Mouse (Mus musculus) brain, embryonic 14.5 days (tissue): ENCODE data around the gene Telo2. TPM values are rescaled to one million over a fixed set of nuclear protein-coding genes. Genes with fewer than 3 reads are reported as not detected.
"Not testable (repeated sequence)": the region's sequence is repeated elsewhere in the genome, so short reads cannot be mapped to it uniquely, and the experiment has no call there.

Source experiments
- DNase-seq: peaks from one replicate; pipeline ENCODE4 v3.0.0-alpha.2; 2011; ENCODE audit warnings: low read depth
- CTCF ChIP-seq: fragments of 200-500 bp; IDR thresholded peaks from 2 replicates; pipeline ENCODE4 v1.5.1; 2012; ENCODE audit warnings: inconsistent platforms, mild to moderate bottlenecking, moderate library complexity, borderline replicate concordance; ENCODE audit not compliant: insufficient read depth, insufficient read length; ENCODE audit errors: extremely low read depth
- POLR2A ChIP-seq: fragments of 200-500 bp; IDR thresholded peaks from 2 replicates; pipeline ENCODE4 v1.6.1; 2012; ENCODE audit warnings: mild to moderate bottlenecking, inconsistent platforms, borderline replicate concordance; ENCODE audit not compliant: poor library complexity, insufficient read depth, insufficient read length, severe bottlenecking; ENCODE audit errors: extremely low read depth
- polyA plus RNA-seq: library from polyadenylated mRNA; depleted of rRNA; stranded (reverse); fragments of >200 nt; gene quantifications from 2 replicates; pipeline ENCODE4 v1.2.3, GENCODE M21; 2012; rRNA removed

The Telo2 gene
- polyA plus RNA-seq: 40.9 and 41.6 TPM in 2 replicates

GRCm38 (mm10) chr17:25115664-25116432 is at the start of gene Telo2:
Gene Telo2, minus strand, starts transcription at chr17:25115967.
- DNase-seq: peak; percentile 96
- TF ChIP-seq POLR2A (peak; percentile 70; the same call in 1 of the 2 replicates), CTCF (no peak)

- TF ChIP-seq POLR2A: no peak
- TF ChIP-seq CTCF: no peak
- no peak for DNase-seq
Measured at GRCm38 (mm10) chr17:25164770-25165169, 49.0 kb upstream of the Telo2 start.

- no peak for DNase-seq
- no peak for TF ChIP-seq POLR2A
- TF ChIP-seq CTCF: no peak
Measured at GRCm38 (mm10) chr17:25163387-25163786, 47.6 kb upstream of the Telo2 start.

DNA sequence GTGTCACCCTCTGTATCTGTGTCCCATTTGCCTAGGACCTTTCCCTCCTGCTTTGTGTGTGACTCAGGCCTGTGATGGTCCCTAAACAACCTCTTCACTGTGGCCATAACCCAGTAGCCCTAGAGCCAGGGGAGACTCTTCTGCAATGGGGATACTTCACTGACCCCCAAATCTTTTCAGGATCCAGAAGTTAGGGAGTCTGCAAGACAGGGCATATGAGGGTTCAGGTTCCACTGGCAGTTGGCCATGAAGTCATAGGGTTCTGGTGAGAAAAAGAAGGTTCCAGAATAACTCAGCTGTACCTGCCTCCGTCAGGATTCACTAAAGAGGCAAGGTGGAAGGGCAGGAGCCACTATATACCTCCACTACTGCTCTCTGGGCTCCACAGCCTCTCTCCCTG is 46.4 kb upstream of the Telo2 start, which contains the start of gene Ccdc154:
Gene Ccdc154, plus strand, starts transcription at position 301 of the 400 bp plus-strand sequence.
- no peak for DNase-seq
- TF ChIP-seq POLR2A: no peak
- TF ChIP-seq CTCF: no peak

DNA sequence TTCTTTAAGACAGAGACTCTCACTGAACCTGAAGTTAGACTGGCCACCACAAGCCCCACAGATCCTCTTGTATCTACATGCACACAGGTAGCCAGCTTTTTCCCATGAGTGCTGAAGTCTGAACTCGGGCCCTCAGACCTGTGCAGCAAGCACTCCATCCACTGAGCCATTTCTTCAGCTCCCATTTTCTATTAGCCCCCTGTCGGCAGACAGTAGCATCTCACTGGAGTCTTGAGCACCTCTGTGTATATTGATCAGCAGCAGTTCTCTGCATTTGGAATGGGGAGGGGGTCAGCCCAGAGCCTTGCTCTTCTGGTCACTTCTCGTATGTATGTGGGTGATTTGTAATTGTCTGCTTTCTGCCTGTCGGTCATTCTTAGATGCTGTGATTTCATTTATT is 24.2 kb upstream of the Telo2 start:
- DNase-seq: peak; percentile 3

DNA sequence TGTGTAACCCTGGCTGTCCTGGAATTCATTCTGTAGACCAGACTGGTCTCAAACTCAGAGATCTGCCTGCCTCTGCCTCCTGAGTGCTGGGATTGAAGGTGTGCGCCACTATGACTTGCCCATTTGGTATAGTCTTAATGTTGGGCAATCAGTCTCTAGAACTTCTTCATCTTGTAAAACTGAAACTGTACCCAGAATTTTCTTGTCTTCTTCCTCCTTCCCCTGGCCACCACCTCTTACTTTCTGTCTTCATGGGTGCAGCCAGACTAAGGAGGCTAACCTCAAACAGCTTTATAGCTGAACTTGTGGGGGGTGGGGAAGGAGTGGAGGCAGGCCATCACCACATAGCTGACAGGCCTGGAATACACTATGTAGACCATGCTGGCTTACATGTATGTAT is 23.0 kb upstream of the Telo2 start:
- TF ChIP-seq CTCF (no peak), POLR2A (no peak)
- no peak for DNase-seq

More for the DNA sequence above, 24.2 kb upstream of the Telo2 start:
- TF ChIP-seq CTCF (peak; percentile 41; the same call in 1 of the 2 replicates), POLR2A (no peak)

DNA sequence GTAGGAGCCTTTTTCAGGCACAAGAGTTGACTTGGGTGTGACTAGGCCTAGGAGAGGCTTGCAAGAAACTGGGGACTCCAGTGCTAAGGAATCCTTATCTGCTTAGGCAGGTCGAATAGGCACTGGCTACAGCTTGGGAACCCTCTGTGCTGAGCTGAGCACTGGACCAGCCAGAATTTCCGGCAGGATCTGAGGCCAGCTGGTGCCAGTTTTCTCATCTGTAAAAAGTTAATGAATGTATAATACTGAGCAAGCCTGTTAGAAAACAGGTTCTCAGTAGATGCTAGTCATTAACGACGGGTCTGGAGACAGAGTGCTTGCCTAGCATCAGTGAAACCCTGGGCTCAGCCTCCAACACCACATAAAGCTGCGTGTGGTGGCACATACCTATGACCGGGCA is 19.9 kb upstream of the Telo2 start:
- TF ChIP-seq POLR2A: no peak
- no peak for TF ChIP-seq CTCF
- no peak for DNase-seq

DNA sequence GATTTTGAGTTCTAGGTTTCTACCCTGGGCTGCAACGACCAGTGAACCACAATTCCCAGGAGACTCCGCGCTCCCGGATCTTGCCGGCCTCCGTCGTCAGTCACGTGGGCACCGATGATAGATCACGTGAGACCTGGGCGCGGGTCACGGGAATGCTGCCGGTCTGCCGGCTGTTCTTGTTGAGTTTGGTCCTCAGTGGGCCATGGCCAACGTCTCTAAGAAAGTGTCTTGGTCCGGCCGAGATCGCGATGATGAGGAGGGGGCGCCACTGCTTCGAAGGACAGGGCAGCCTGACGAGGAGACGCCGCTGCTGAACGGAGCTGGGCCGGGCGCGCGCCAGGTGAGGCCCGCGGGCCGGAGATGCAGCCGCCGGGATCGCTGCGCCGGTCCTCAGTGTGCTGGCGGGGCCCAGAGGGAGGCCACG is 17.5 kb upstream of the Telo2 start, which contains the start of gene Clcn7:
Gene Clcn7, plus strand, starts transcription at position 117 of the 424 bp plus-strand sequence.
- peak; percentile 97 for DNase-seq
- peak; percentile 58; the same call in 1 of the 2 replicates for TF ChIP-seq POLR2A
- TF ChIP-seq CTCF: no peak

GRCm38 (mm10) chr17:25130060-25130459 is 14.3 kb upstream of the Telo2 start:
- TF ChIP-seq CTCF (no peak), POLR2A (no peak)
- DNase-seq: no peak

GRCm38 (mm10) chr17:25127681-25128080 is 11.9 kb upstream of the Telo2 start:
- no peak for DNase-seq
- no peak for TF ChIP-seq POLR2A
- no peak for TF ChIP-seq CTCF

- DNase-seq: peak; percentile 48
- TF ChIP-seq CTCF (no peak), POLR2A (no peak)
Measured at GRCm38 (mm10) chr17:25127079-25127478, 11.3 kb upstream of the Telo2 start.

GRCm38 (mm10) chr17:25125442-25126060 is 9.8 kb upstream of the Telo2 start:
- DNase-seq: not testable (repeated sequence)

- peak; percentile 32; the same call in 1 of the 2 replicates for TF ChIP-seq CTCF
- TF ChIP-seq POLR2A: no peak
Measured at GRCm38 (mm10) chr17:25123979-25124378, 8.2 kb upstream of the Telo2 start.

DNA sequence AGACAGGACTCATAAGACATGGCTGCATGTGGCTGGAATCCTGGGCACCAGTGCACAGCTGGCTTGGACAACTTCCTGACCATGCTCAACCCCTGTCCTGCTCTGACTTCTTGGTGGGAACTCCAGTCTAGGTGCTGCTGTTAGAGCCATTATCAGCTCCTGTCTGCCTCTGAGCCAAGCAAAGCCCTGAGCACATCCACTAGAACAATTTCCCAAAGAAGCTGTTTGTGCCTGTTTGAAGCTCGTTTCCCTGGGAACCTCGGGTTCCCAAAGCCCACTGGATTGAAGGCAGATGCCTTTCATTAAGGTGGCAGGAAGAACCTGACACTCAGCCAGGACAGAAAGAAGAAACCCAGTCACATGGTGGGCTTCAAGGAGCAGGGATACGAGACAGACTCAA is 4.6 kb upstream of the Telo2 start, which contains the start of gene Ptx4:
Gene Ptx4, plus strand, starts transcription at position 355 of the 400 bp plus-strand sequence.
- DNase-seq: no peak
- TF ChIP-seq CTCF (no peak), POLR2A (no peak)

More at GRCm38 (mm10) chr17:25123979-25124378, 8.2 kb upstream of the Telo2 start:
- no peak for DNase-seq

GRCm38 (mm10) chr17:25117263-25117662 is 1.5 kb upstream of the Telo2 start:
- DNase-seq: no peak
- TF ChIP-seq CTCF: peak; percentile 41; the same call in 1 of the 2 replicates
- TF ChIP-seq POLR2A: no peak
